Mouse (Mus musculus) embryo, embryonic 10 days (tissue): ENCODE data around the gene Ccdc172.

Experiments
- DNase-seq: peaks from one replicate; pipeline ENCODE4 v3.0.0-alpha.2; 2015; ENCODE audit warnings: low spot score

Ccdc172 gene

GRCm38 (mm10) chr19:58571566-58571965 is 59.8 kb downstream of the Ccdc172 start:
- DNase-seq = no peak

- no peak for DNase-seq
Measured at GRCm38 (mm10) chr19:58572429-58573071, 60.8 kb downstream of the Ccdc172 start.

- no peak for DNase-seq
Measured at GRCm38 (mm10) chr19:58573072-58573438, 61.3 kb downstream of the Ccdc172 start.

GRCm38 (mm10) chr19:58582018-58582417 is 70.2 kb downstream of the Ccdc172 start:
- DNase-seq = peak; percentile 26

GRCm38 (mm10) chr19:58582956-58583355 is 71.2 kb downstream of the Ccdc172 start:
- DNase-seq = no peak

GRCm38 (mm10) chr19:58586046-58586445 is 74.3 kb downstream of the Ccdc172 start:
- no peak for DNase-seq

GRCm38 (mm10) chr19:58590251-58590936 is 78.6 kb downstream of the Ccdc172 start:
- DNase-seq = no peak

GRCm38 (mm10) chr19:58600381-58600780 is 88.6 kb downstream of the Ccdc172 start:
- DNase-seq = no peak
